Mouse (Mus musculus) T-helper 17 cell (primary cell): ENCODE results near the gene Bscl2.

Source experiments
- in situ Hi-C, 2 experiments: fragments of 300-600 bp; cut with MboI, MseI; formaldehyde crosslinking; loops; 1 replicate in 1 of 2; 2 replicates in 1 of 2; pipeline ENCODE4 v1.15.1; 2025; ENCODE audit warnings: high pct_unique_total_duplicates in 2 of 2

Bscl2 gene

GRCm38 (mm10) chr19:8897211-8897864, 60.1 kb downstream of the Bscl2 start:
- in situ Hi-C loops, result loop anchor here (5.0 kb wide), 2 partner anchors 75 to 80 kb away; partner anchors contain the start of genes Hnrnpul2 (in 1 of the 2) and Ttc9c (in 1 of the 2)

GRCm38 (mm10) chr19:8897865-8898495, 60.7 kb downstream of the Bscl2 start, which contains the start of gene Ganab:
Gene Ganab, plus strand, starts transcription at chr19:8898071.
- in situ Hi-C loops, result loop anchor here (5.0 kb wide), 2 partner anchors 76 to 81 kb away; partner anchors contain the start of genes Hnrnpul2 (in 1 of the 2) and Ttc9c (in 1 of the 2)
